Comparison of ENCODE assay signal across 24 mouse cellular contexts in genomic region chr9:107271177-107271938, GRCm38 (mm10). TPM values are rescaled to one million over a fixed set of nuclear protein-coding genes. Genes with fewer than 3 reads are reported as not detected.
A peak's percentile ranks its signal among the peaks of the same experiment; 100 is the strongest.
DNase-seq lines count a peak whose midpoint lies in the region; ATAC-seq and TF ChIP-seq lines count a peak whose summit lies in the region.
"Had no signal": no experiment of that assay in that cellular context is flagged by ENCODE, and none has a peak within 500 bp of the region (broad histone marks: within the 10 kb centered on the region; RNA-seq: fewer than 3 reads in every experiment).

No protein-coding gene starts in this region.

- no peaks in the 10 kb centered on the region for H3K27me3 ChIP-seq in ES-Bruce4 (ENCODE audit: control insufficient read depth, insufficient read depth, low read length, poor library complexity, severe bottlenecking)
- H3K27me3 ChIP-seq: heart, embryonic 12.5 days; heart, embryonic 15.5 days; hindbrain, embryonic 13.5 days had no signal

- TF ChIP-seq EP300 in ES-Bruce4 (IDR thresholded peaks at IDR 0.05; ENCODE audit: insufficient read depth, low read depth, low read length): 0 out of 2 replicates have a peak, but pooled peaks have one; percentile 21

- H3K9ac ChIP-seq in ES-Bruce4 (ENCODE audit: low read depth, poor library complexity, severe bottlenecking): no peak overlapping the region
- H3K9ac ChIP-seq: forebrain, postnatal 0 days; heart, embryonic 12.5 days; heart, embryonic 15.5 days; hindbrain, embryonic 13.5 days had no signal

- H3K4me1 ChIP-seq in ES-Bruce4 (ENCODE audit: control insufficient read depth, insufficient read depth, low read length): peaks cover 2% of the 10 kb centered on the region
- peaks cover 27% of the 10 kb centered on the region for H3K4me1 ChIP-seq in olfactory bulb, adult 2 months (ENCODE audit: control insufficient read depth, insufficient read depth, low read length)
- H3K4me1 ChIP-seq: hindbrain, embryonic 10.5 days; hindbrain, embryonic 13.5 days had no signal

- H3K9me3 ChIP-seq in ES-Bruce4 (replicated peaks; ENCODE audit: control insufficient read depth, insufficient read depth, low read length, poor library complexity, severe bottlenecking): no peaks in the 10 kb centered on the region
- H3K9me3 ChIP-seq: G1E; heart, embryonic 12.5 days; heart, embryonic 15.5 days; hindbrain, embryonic 10.5 days; hindbrain, embryonic 13.5 days had no signal

- TF ChIP-seq POLR2A in ES-Bruce4 (IDR thresholded peaks at IDR 0.05; ENCODE audit: insufficient read depth, low read length): no peak
- no peak for TF ChIP-seq POLR2A in olfactory bulb, adult 2 months (IDR thresholded peaks at IDR 0.05; ENCODE audit: insufficient read depth, low read depth, low read length)

- 74% methylated on average over 7 of the region's 7 CpGs for WGBS in olfactory bulb, adult 2 months

- H3K4me3 ChIP-seq in ES-Bruce4 (ENCODE audit: low read depth, low read length): no peak overlapping the region
- no peak overlapping the region for H3K4me3 ChIP-seq in olfactory bulb, adult 2 months (ENCODE audit: insufficient read depth, low read depth, low read length)
- H3K4me3 ChIP-seq: gastrocnemius, adult 2 months; heart, embryonic 12.5 days; heart, embryonic 15.5 days; hindbrain, embryonic 10.5 days; hindbrain, embryonic 13.5 days had no signal

- H3K27ac ChIP-seq in ES-Bruce4 (ENCODE audit: insufficient read depth, low read length): no peak overlapping the region
- H3K27ac ChIP-seq in olfactory bulb, adult 2 months (ENCODE audit: insufficient read depth, low read depth, low read length): peak overlapping the region; percentile 44; the same call in 1 of the 2 replicates
- H3K27ac ChIP-seq: gastrocnemius, adult 2 months; heart, embryonic 15.5 days; hindbrain, embryonic 10.5 days; hindbrain, embryonic 13.5 days had no signal

- ATAC-seq in granulocyte monocyte progenitor cell, adult 5-6 weeks (replicated peaks; ENCODE audit: poor library complexity, severe bottlenecking): peak; percentile 53
- ATAC-seq: forebrain, embryonic 14.5 days; forebrain, postnatal 0 days; hindbrain, embryonic 16.5 days; intestine, embryonic 16.5 days had no signal

- no peak for TF ChIP-seq CTCF in ES-Bruce4 (IDR thresholded peaks at IDR 0.05; ENCODE audit: low read depth, low read length)
- TF ChIP-seq CTCF in olfactory bulb, adult 2 months (IDR thresholded peaks at IDR 0.05; ENCODE audit: insufficient read depth, low read depth, low read length): no peak

- no peaks in the 10 kb centered on the region for H3K36me3 ChIP-seq in ES-Bruce4 (ENCODE audit: control insufficient read depth, insufficient read depth, low read length, poor library complexity, severe bottlenecking)
- H3K36me3 ChIP-seq: heart, embryonic 12.5 days; heart, embryonic 15.5 days; hindbrain, embryonic 10.5 days; hindbrain, embryonic 13.5 days had no signal

- peak; percentile 54 for DNase-seq in 416B (ENCODE audit: low read depth)
- DNase-seq in adrenal gland, postnatal 10 days: no peak
- DNase-seq in layer of hippocampus, adult 11-12 months (ENCODE audit: low spot score): no peak
- DNase-seq: adrenal gland, adult 2 months; adrenal gland, postnatal 25 days; cerebellum, adult 9-10 months; cerebellum, postnatal 25 days; embryo, embryonic 11 days; forebrain, postnatal 0 days; gastrocnemius, adult 2 months; gastrocnemius, postnatal 14 days; heart, postnatal 10 days; heart, postnatal 36 days had no signal

RNA-seq across cellular contexts. Expression of gene Mapkapk3, which starts 18.3 kb away (rescaled TPM):
- 71.8 and 74.9 TPM in 2 replicates for polyA plus RNA-seq in ES-Bruce4 (2011; ENCODE audit: insufficient read depth, insufficient read length, low read depth, missing spikeins)
- 186 and 231 TPM in 2 replicates for total RNA-seq in granulocyte monocyte progenitor cell, adult 5-6 weeks (2014; fragmentation: Nextera tagmentation)
- total RNA-seq in granulocyte monocyte progenitor cell, adult 5-6 weeks (2017): 191 and 207 TPM in 2 replicates
- not detected in 2 replicates for polyA plus RNA-seq in olfactory bulb, adult 2 months (2012; ENCODE audit: insufficient read depth, insufficient read length, low replicate concordance, missing spikeins)
- total RNA-seq in adrenal gland, postnatal 10 days (2021): 10 to 100 TPM; 28.6 to 29.5 TPM

RNA-seq across cellular contexts. Expression of gene Cish, which starts 24.5 kb away (rescaled TPM):
- 12.6 and 13.7 TPM in 2 replicates for polyA plus RNA-seq in ES-Bruce4 (2011; ENCODE audit: insufficient read depth, insufficient read length, low read depth, missing spikeins)
- 0.24 and 18.2 TPM in 2 replicates for total RNA-seq in granulocyte monocyte progenitor cell, adult 5-6 weeks (2014; fragmentation: Nextera tagmentation)
- total RNA-seq in granulocyte monocyte progenitor cell, adult 5-6 weeks (2017): 0.09 and 0.36 TPM in 2 replicates
- polyA plus RNA-seq in olfactory bulb, adult 2 months (2012; ENCODE audit: insufficient read depth, insufficient read length, low replicate concordance, missing spikeins): not detected in 2 replicates
- total RNA-seq in adrenal gland, postnatal 10 days (2021): 10 to 100 TPM; 36.9 to 45.3 TPM

RNA-seq across cellular contexts. Expression of gene Dock3, which starts 39.6 kb away (rescaled TPM):
- 4.5 and 6.3 TPM in 2 replicates for polyA plus RNA-seq in ES-Bruce4 (2011; ENCODE audit: insufficient read depth, insufficient read length, low read depth, missing spikeins)
- total RNA-seq in granulocyte monocyte progenitor cell, adult 5-6 weeks (2014; fragmentation: Nextera tagmentation): 0.39 TPM in 1 of 2 replicates, not detected in the other
- total RNA-seq in granulocyte monocyte progenitor cell, adult 5-6 weeks (2017): 0.05 and 0.17 TPM in 2 replicates
- 452 TPM in 1 of 2 replicates, not detected in the other for polyA plus RNA-seq in olfactory bulb, adult 2 months (2012; ENCODE audit: insufficient read depth, insufficient read length, low replicate concordance, missing spikeins)
- total RNA-seq in adrenal gland, postnatal 10 days (2021): 1 to 10 TPM; 3.3 to 4.5 TPM
- total RNA-seq: gastrocnemius, adult 2 months; gastrocnemius, postnatal 14 days had no signal
- polyA plus RNA-seq: G1E had no signal

Comparison
In these comparisons a context has a peak if more than half of its experiments do, and no peak if none do; other contexts are left out.
1. RNA of gene Mapkapk3, which starts 18.3 kb away (total RNA-seq): 186 to 231 TPM in granulocyte monocyte progenitor cell, adult 5-6 weeks; 28.6 to 29.5 TPM in adrenal gland, postnatal 10 days; every median in the first group is over 4 times any median in the second.